Mouse (Mus musculus): ENCODE measurements around the gene Zic1.

The Zic1 gene

DNA sequence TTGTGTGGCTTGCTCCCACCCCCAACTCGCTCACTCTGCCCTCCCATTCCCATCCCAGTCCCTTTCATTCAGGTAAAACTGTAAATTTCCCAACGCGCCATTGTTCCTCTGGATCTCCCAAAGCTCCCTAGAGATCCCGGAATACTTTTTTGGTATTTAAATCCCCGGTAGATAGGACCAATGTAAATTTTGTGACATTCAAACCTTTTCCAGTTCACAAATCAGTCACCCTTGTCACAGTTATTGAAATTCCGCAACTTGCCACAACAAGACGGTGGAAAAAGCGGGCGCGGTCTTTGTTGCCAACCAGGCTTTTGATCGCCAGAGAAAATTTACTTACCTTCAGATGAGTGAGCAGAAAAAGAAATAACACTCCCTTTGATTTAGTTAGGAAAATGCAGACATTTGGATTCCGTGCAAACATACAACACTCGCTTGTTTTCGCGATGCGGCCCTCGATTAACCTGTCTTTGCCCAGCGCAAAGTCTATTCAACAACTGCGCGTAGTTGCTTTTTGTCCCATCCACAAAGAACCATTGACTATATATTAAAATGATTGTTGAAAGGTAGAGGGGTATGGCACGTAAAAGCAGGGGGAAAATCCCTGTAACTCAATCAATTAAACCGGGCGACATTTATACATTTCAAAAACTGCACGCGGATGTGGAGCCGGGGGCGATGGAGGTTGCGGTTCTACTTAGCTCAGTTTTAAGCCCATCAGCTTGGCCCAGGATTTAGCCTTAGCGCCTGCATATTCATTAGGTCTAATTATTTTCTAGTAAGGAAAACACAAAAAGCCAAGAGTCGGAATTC is 1.6 kb upstream of the Zic1 start:
- DNase-seq (ENCODE audit: low spot score in 2 of 2), result no peak

DNA sequence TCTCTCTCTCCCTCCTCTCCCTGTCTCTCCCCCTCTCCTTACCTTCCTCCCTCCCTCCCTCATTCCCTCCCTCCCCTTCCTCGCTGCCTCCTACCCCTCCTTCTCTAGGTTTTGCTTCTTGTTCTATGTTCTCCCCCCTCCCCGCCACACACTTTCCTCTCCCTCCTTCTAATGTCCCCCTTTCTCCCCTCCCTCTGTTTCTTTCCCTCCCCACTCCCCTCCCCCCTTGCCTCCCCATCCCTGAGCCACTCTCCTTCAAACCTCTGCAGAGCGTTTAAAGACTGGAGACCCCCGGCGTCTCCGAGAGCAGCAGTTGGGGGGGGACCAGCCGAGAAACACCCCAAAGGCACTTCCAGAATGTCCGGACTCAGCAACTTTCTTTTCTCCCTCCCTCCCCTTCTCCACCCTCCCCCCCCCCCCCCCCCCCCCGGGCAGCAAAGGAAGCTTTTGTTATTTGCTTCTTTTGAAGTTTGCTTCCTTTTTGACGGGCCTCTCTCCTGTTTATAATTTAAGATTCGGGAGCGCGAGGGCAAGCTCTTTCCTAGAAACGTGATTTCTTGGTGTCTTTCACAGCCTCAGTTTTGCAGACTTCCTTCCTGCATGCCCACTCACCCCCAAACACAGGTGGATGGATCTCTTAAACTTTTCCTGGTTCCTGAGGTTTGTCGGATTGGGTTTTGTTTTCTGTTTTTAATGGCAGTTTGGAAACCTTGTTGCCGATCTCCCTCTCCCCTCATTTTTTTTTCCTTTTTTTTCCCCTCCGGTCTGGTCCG is 802 bp upstream of the Zic1 start:
- no peak for DNase-seq (ENCODE audit: low spot score in 2 of 2)

DNA sequence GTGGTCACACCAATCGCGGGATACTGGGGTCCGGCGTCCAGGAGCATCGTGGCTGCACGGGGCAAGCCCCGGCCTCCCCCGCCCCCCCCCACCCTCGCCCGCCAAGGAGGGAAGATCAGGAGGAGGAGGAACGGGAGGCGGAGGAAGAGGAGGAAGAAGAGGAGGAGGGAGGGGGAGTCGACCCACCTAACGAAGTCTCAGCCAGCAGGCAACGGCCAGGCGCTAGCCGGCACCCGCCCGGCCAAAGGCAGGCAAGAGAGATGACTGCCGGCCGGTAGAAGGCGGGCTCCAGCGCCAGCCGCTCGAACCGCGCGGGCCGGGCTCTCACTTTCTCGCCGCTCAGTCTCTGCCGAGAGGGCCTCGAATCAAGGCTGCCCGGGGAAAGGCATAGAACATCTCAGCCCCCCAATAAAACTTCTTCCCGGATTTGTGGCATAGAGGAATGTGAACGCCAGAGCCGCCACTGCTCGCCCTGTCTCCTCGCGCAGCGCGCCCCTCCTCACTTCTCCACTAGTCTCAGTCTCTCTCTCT is 574 bp downstream of the Zic1 start:
- no peak for DNase-seq (ENCODE audit: low spot score in 2 of 2)

DNA sequence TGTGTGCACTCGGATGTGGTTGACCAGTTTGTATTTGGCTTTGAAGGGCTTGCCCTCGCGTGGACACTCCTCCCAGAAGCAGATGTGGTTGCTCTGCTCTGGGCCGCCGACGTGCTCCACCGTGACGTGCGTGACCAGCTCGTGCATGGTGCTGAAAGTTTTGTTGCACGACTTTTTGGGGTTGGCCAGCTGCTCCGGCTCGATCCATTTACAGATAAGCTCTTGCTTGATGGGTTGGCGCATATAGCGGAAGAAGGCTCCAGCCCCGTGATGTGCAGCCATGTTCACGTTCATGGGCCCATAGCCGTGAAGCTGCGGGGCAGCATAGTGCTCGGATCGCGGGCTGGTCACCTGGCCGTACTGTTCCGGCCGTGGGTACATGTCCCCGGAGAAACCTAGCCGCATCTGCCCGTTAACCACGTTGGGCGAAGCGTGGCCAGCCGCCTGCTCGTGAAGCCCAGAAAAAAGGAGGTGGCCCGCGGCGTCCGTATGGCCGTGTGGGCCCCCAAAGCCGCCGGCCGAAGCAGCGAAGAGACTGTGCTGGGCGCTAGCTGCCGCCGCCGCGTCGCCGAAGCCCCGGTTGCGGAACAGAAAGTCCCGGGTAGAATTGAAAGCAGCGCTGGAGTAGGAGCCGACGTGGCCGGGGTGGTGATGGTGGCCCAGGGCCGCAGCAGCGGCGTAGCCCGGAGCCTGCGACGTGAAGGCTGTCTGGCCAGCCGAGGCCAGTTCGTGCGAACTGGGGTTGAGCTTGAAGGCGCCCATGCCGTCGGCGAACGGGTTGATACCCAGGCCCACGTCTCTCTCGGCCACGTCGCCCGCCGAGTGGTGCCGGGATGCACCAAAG is 1.3 kb downstream of the Zic1 start:
- no peak for DNase-seq (ENCODE audit: low spot score in 2 of 2)

DNA sequence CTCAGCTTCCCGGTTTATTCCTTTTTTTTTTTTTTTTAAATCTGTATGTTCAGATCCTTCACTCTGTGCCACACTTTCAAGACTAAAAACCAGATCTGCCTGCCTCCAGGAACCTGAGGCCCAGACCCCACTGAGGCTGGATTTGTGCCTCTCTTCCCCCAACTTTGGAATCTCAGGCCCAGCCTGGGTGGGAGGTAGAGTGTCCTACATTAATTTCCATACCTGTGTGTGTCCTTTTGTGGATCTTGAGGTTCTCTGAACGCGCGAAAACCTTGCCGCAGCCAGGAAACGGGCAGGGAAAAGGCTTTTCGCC is 1.8 kb downstream of the Zic1 start:
- DNase-seq (ENCODE audit: low spot score in 2 of 2), result no peak

DNA sequence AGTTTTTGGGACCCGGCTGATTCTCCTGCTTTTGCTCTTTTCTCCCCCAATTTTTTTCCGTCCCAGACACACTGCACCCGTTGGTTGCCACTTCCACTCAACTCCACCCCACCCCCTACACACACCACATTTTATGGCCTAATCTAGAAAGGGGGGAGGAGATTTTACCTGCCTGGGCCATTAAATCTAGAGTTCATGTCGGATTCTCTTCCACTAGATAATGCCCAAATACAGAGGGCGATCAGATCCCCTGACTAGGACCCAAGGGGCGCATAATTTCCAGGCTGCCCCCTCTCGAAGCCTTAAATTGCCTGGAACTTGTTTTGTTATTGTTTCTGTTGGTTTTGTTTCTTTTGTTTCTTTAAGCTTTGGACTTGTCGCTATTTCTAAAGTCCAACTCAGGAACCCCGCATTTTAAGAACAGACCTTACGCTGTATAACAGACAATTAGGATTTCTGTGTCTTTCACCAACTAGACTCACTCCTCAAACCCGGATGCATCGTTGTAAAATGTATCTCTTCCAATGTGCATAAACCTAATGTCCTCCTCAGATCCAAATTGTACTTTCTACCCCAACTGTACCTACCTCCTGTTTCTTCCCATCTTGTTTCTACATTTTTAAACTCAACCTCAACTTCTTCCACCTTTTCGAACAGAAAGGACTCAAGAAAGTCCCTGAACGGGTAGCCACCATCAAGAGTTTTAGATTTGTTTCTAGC is 2.4 kb downstream of the Zic1 start:
- DNase-seq (ENCODE audit: low spot score in 2 of 2), result no peak

DNA sequence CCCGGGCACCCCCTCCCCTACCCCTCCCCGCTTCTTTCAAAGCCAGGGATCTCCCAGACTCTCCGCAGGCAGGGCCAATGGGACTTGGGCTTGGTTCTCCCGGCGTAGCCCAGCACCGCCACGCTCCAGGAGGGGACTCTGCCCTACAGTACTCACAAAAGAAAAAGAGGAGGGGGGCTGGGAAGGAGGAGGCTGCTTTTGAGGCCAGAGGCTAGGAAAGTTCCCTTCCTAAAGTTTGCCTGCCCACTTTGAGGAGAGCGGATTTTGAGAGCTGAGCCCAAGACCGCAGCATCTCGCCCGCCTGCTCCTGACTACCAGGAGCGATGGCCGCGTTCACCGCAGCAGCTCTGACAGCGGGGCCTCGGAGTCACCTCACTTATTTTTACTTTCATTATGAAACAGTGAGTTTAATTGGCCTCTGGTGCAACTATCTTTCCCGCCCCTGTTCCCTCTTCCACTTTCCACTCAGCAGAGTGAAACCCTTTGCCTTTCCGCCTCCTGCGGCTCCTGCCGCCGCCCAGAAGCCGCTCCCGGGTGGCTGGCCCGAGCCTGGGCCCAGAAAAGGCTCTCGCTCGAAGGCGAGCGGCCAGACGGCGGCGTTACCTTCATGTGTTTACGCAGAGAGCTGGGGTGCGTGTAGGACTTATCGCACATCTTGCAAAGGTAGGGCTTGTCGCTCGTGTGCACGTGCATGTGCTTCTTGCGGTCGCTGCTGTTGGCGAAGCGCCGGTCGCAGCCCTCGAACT is 3.6 kb downstream of the Zic1 start, which contains the start of gene Zic4:
Zic4 (plus strand) TSS at position 558 of the 746 bp plus-strand sequence.
- no peak for DNase-seq (ENCODE audit: low spot score in 2 of 2)

DNA sequence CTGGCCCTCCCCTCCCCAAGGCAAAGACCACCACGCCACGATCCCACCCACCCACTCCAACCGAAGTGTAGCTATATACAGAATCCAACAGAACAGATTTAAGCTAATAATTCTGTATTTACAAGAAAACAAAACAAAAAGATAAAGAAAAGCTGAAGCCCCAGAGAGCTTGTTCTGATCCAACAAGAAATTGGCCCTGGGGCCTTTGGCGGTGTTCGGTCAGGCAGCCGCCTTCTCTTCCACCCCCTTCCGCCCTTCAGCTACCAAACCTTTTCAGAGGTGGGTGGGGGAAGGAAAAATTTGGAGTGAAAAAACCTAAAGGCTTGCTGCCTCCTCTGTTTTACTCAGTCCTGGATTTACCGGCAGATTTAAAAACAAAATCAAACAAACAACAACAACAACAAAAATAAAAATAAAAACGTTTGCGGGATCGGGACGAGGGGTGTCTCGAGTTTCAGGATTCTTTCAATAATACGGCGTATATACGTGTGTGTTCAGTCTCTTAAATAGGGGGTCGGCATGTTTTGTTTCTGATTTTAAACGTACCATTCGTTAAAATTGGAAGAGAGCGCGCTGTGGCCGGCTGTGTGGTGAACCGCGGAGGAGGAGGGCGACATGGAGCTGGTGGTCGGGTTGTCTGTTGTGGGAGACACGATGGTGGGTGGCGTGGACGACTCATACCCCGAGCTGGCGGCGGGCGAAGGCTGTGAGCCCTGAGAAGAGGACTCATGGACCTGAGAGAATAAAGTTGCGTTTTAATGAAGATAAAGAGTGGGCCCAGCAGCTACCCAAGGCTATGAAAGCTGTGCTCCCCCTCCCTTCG is 4.4 kb downstream of the Zic1 start:
- no peak for DNase-seq (ENCODE audit: low spot score in 2 of 2)

DNA sequence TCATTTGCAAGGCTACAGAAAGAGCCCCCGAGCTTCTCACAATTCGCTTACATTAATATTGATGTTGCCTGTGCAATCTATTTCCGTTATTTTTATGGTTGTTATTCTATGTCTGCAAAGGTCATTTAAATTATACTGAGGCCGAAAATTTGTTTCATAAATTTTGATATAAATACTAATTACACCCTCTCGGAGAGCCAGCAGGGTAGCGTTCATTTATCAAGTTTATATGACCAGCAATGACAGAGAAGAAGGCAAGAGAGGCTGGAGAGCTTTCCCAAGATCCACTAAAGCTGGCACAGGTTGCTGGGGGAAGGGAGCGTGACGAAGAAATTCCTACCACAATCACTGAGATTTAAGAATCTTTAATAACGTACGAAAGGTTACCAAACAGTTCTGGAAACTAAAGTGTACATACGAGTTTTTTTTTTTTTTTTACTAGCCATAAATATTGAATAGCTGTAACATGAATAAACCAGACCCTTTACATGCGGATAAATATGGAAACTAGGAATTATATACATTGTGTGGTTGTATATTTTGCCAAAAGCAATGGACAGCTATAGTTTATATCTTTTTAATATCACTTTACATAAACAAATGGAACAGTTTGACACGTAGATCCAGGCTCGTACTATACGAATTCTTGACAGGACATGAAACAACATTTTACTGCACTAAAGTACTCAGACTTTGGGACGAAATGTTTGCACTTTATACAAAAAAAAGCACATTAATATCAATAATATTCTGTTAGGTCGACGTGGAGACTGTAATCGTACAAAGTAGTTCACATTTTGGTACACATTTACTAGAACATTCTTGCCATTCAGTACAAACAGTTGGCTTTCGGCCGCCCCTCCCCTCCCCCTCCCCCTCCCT is 5.2 kb downstream of the Zic1 start:
- no peak for DNase-seq (ENCODE audit: low spot score in 2 of 2)

DNA sequence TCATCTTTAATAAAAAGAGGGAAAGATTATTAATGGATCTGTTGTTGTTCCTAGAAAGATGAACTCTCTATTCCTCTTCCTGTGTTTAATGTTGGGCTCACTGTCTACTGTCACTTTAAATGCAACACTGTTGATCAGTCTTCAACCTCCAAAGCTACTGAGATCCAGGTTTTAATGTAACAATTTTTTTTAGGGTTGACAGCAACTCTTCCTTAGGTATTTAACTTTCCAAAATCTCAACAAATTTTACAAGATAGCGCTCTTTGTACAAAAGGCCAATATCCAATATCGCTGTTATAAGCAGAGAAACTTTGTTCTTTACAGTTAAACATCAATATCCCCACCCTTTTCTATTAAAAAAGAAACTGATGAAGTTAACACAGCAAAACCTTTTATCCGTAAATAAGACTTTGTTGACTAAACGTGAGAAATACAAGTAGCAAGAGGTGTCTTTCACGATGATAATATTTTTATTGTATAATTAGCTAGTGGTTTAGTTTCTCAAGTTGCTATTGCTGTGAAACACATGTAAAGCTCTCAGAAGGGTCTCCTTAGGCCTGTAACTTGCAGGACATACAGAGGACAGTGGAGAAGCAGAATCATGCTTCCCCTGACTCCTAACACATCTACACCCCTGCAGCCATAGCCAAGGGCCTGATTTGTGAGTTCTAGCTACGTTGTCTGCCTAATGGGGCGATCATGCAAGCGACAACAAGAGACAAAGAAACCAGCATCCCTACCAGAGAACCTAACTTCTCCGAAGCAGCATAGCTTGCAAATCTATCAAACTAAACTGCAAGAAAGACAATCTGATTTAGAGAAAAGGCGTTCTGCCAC is 6.5 kb downstream of the Zic1 start:
- DNase-seq (ENCODE audit: low spot score in 2 of 2), result no peak

DNA sequence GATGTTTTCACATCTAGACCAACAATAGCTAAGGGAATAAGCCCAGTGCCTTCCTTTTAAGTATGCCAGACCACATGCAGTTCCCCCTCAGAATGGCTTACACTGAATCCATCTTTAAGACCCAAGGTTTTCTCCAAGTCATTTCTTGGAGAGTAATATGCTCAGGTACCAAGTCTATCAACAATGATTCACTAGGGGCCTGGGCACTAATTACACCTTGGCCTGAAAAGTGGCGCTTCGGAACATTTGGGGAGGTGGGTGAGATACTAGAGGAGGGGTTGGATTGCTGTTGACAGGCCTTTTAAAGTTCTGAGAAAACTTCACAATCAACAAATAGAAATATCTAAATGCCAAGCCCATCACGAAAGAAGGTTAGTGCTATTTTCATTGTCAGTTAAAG is 8.3 kb downstream of the Zic1 start:
- no peak for DNase-seq (ENCODE audit: low spot score in 2 of 2)

DNA sequence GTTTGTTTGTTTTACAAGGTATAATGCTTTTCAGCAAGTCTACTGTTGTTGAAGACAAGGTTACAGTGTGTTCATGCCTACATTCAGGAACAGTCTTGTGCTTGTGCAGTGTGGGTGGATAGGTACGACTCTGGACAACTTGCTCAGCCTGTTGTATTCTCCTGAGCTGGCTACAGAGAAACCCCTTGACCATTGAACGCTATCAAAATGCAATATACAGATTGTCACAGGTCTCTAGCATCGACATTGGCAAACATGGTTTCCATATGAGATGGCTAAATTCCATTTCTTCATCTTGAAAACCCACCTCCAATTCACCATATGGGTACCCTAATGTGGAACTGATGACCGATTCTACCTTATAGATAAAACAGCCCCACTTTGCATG is 9.3 kb downstream of the Zic1 start:
- DNase-seq (ENCODE audit: low spot score in 2 of 2), result no peak

DNA sequence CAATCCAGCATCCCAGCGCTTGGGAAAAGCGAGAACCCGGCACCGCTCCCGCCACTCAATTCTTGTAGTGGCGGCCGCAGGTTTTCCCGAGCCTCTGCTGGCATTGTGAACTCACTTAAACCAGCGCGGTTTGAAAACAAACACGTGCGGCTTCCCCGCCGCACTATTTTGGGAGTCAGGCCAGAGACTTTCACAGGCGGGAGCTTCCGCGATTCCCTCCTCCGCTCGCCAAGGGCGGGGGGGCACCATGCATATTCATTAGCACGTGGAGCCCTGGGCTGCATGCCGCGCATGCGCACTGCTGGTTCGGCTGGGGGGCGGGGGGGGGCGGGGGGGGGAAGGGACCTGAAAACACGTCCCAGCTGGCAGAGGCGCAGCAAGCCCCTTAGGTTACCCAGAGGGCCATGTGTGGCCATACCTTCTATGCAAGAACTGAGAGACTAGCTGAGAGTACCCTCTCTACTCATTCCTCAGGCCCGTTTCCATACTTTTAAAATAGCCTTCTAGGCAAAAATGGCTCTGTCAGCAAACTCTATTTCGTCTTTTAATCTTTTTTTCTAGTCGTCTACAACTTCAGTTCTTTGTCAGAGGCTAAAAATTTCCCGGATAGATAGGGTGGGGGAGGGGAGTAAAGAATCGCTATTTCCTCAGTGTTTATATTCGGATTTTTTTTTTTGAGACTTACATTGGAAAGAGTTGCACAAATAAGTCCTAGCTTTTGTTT is 9.8 kb downstream of the Zic1 start:
- no peak for DNase-seq (ENCODE audit: low spot score in 2 of 2)

DNA sequence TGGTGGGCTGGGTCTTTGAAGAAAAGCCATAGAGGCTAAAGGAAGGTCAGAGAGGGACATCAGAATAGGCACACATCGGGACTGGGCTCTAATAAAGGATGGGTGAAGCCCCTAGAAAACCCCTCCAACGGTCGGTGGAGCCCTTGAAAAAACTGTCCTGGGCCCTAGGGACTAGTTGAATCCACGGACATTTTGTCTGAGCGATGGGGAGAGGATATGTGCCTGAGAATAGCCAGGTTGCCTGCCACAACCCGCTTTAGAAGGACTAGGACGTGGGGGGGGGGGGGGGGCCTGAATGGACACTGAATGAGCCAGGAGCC is 10.4 kb downstream of the Zic1 start:
- no peak for DNase-seq (ENCODE audit: low spot score in 2 of 2)

DNA sequence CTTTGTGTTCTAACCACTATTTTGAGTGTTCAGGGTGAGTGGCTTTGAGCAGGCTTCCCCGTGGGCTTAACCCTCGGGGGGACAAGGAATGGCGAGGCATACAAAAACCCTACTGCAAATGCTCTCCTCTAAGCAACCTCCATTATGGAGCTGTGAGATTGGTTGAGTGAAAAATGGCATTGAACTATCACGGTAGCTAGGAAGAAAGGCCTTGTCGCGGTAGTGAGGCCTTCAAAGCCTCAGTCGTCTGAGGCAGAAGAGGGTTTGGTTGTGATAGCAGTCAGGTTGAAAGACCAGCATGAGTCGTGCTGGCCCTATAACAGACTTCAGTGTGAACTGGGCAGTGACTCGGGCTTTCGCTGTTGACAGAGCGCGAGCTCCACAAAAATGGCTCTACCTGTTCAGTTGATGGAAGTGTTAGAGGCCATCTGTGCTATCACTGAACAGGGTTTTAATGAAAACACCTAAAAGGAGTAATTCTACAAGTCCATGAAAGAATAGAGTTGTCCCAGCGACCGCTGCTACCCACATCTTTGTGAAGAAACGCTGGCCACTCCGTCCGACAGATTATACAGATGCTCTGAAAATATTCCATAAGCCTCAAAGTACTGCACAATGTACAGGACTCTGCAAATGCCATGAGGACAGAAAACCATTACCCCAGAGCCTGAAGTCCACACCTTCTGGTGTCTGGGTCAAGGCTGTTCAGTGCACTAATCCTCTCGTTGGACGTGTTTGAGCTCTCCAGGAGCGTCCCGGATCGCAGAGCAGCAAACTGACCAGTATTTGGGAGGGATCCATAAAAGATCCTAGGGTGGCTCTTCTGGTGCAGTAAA is 11.0 kb downstream of the Zic1 start:
- no peak for DNase-seq (ENCODE audit: low spot score in 2 of 2)

DNA sequence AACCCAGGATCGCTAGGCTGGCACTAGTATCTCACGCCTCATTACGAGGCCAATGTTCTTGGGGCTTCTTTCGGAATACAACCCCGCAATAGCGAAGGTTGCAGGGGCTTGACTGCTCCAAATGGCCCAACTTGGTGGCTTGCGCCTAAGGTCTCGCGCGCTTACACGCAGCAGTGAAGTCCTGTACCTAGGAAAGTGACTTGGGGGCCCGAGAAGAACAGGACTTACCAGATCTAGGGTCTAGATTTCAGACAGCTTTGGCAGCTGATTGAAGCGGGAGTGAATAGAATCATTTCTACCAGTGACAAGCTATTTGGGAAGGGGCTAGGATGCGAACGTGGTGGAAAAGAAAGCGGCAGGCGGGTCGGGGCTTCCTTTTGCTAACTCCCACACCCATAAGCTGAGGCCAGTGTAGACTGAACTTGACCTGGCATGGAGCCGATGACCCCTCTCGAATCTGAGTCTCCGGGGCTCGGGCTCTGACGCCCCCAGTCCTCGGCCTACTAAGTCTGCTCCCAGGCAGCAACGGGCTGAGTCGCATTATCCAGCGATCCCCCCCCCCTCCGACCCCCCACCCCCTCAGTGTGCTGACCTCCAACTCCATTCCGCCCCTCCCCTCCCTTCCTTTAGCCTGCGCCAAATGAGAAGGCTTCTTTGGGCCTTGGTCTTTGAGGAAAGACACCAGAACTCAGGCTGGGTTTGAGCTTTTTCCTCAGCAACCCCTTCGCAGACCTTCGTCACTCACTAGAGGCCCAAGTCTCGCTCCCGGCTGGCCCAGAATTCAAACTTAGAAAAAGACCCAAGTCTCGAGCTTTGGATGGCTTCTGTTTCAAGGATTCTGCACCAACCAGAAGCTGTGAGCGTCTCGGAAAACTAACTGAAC is 11.8 kb downstream of the Zic1 start:
- DNase-seq (ENCODE audit: low spot score in 2 of 2), result no peak
